Mouse (Mus musculus): Measurements from ENCODE around the gene 3110040N11Rik. TPM values are rescaled to one million over a fixed set of nuclear protein-coding genes. Genes with fewer than 3 reads are reported as not detected.

Gene 3110040N11Rik
- polyA plus RNA-seq, 1 experiment from 2014 or later = 49.8 TPM

- no peak overlapping the region for H3K9ac ChIP-seq
- H3K4me1 ChIP-seq = no peaks in the 10 kb centered on the region
- 76% methylated on average over 10 of the region's 10 CpGs for WGBS
- H3K4me3 ChIP-seq = no peak overlapping the region
- H3K4me2 ChIP-seq = no peak overlapping the region
- no peaks in the 10 kb centered on the region for H3K9me3 ChIP-seq (replicated peaks)
- ATAC-seq = no peak
- H3K36me3 ChIP-seq (ENCODE audit: poor library complexity, severe bottlenecking) = peaks cover 48% of the 10 kb centered on the region
- H3K27me3 ChIP-seq = no peaks in the 10 kb centered on the region
- H3K27ac ChIP-seq = no peak overlapping the region
Measured at GRCm38 (mm10) chr7:81777667-81778218, 11.5 kb downstream of the 3110040N11Rik start.

- no peaks in the 10 kb centered on the region for H3K4me1 ChIP-seq
- H3K27ac ChIP-seq = no peak overlapping the region
Measured at GRCm38 (mm10) chr7:81775325-81775724, 14.0 kb downstream of the 3110040N11Rik start.

GRCm38 (mm10) chr7:81772786-81773539, 16.3 kb downstream of the 3110040N11Rik start:
- no peak overlapping the region for H3K4me2 ChIP-seq
- no peaks in the 10 kb centered on the region for H3K9me3 ChIP-seq (replicated peaks)
- no peak overlapping the region for H3K27ac ChIP-seq
- 86% methylated on average over 10 of the region's 10 CpGs for WGBS
- H3K9ac ChIP-seq = no peak overlapping the region
- no peaks in the 10 kb centered on the region for H3K4me1 ChIP-seq
- H3K27me3 ChIP-seq = no peaks in the 10 kb centered on the region
- ATAC-seq = no peak
- H3K4me3 ChIP-seq = no peak overlapping the region
- 0 out of 2 replicates have a peak, but pooled peaks cover 10% of the 10 kb centered on the region for H3K36me3 ChIP-seq (ENCODE audit: poor library complexity, severe bottlenecking)

More at GRCm38 (mm10) chr7:81775325-81775724, 14.0 kb downstream of the 3110040N11Rik start:
- Histone ChIP-seq H3K36me3 (ENCODE audit: poor library complexity, severe bottlenecking) (peaks cover 25% of the 10 kb centered on the region), H3K4me3 (no peak overlapping the region), H3K9ac (no peak overlapping the region), H3K9me3 (replicated peaks) (no peaks in the 10 kb centered on the region), H3K27me3 (no peaks in the 10 kb centered on the region), H3K4me2 (no peak overlapping the region)
- no peak for ATAC-seq
- 53% methylated on average over 5 of the region's 5 CpGs for WGBS

DNA sequence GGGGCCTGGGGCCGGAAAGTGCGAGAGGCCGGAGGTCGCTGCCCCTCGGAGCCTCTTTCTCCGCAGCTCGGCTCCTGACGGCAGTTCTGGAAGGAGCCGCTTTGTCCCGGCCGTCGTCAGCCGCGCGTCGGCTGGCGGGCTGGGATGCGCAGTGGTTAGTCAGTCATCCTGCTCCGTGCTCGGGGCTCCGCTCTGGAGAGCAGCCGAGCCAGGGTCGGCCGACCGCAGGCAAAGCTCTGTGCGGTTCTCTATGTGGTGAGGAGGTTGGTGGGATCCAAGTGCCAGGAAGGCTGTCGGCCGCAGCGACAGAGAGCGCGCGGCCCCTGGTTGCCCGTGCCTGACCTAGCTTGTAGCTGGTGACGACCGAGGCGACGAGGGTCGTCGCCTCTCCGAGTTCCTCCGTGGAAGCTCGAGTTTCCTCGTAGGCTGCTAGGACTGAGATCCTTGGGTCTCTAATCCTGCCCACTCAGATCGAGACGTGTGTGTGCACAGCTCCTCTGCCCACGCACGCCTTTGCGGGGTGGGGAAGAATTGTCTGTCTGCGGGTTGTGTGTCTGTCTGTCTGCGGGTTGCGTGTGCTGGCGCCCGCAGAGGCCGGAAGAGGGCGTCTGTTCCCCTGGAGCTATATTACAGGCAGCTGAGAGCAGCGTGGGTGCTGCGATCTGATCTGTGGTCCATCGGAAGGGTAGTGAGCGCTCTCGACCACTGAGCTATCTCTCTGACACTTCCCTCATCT, 26.0 kb downstream of the 3110040N11Rik start:
- Histone ChIP-seq H3K9me3 (replicated peaks) (no peaks in the 10 kb centered on the region), H3K4me1 (peaks cover 24% of the 10 kb centered on the region), H3K27ac (peak overlapping the region; percentile 81), H3K4me2 (peak overlapping the region; percentile 97), H3K36me3 (ENCODE audit: poor library complexity, severe bottlenecking) (no peaks in the 10 kb centered on the region), H3K9ac (peak overlapping the region; percentile 96), H3K4me3 (peak overlapping the region; percentile 99), H3K27me3 (no peaks in the 10 kb centered on the region)
- WGBS = 1% methylated on average over 59 of the region's 60 CpGs
- peak; percentile 68 for ATAC-seq

DNA sequence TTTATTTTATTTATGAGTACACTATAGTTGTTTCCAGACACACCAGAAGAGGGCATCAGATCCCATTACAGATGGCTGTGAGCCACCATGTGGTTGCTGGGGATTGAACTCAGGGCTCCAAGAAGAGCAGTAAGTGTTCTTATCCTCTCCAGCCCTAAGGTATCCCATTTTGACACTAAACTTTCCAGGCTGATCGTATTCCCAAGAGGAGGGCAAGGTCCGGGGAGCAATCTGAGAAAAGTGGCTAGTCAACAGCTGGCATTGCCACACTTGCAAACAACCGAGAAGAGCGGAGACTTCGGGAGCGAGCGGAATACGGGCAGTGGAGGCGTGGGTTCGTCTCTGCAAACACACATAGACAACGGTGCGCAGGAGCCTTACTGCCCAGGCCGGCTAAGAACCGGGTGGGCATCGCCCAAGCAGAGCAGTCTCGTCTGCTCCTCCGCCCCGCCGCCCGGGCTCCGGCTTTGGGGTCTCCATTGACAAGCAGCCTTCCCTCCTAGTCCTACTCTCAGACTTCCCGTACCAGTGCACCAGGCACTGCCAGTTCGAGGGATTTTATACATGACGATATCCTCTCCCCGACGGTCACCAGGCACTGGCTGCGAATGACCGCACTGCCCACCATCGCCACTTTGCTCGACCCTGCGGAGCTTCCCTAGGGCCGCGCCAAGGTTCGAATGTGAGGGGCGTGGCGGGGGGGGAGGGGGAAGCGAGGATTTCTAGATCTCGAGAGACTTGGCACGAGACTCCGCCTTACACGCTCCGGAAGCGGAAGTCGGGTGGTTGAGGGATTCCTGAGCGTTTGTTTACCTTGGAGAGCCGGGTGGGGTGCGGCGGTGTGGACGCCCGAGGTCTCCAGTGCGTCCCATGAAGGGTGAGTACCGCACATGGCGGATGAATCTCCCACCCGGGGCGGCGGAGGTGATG, 26.8 kb downstream of the 3110040N11Rik start, which contains the start of gene Ramac:
TSS of gene Ramac (plus strand) at position 746 of the 930 bp plus-strand sequence.
- peak within 1 kb of the TSS; percentile 96 for H3K9ac ChIP-seq
- peaks cover 24% of the 10 kb centered on the region for H3K4me1 ChIP-seq
- no peaks in the 10 kb centered on the region for H3K9me3 ChIP-seq (replicated peaks)
- H3K4me2 ChIP-seq = peak within 1 kb of the TSS; percentile 97
- H3K27ac ChIP-seq = peak within 1 kb of the TSS; percentile 81
- peak; percentile 96 for ATAC-seq
- under 1% methylated on average over 56 of the region's 56 CpGs for WGBS
- H3K36me3 ChIP-seq (ENCODE audit: poor library complexity, severe bottlenecking) = no peaks in the 10 kb centered on the region
- peak within 1 kb of the TSS; percentile 99 for H3K4me3 ChIP-seq
- no peaks in the 10 kb centered on the region for H3K27me3 ChIP-seq

DNA sequence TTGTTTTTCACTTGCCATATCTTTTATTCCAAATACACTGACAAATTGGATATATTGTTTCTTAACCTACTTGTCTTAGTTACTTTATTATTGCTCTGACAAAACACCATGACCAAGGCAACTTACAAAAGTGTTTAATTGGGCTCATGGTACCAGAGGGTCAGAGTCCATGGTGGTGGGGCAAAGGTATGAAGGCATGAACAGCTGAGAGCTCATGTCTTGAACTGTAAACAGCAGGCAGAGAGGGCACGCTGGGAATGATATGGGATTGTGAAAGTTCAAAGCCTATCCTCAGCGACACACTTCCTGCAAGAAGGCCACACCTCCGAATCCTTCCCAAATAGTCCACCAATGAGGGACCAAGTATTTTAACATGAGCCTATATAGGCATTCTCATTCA, 41.3 kb downstream of the 3110040N11Rik start:
- H3K36me3 ChIP-seq (ENCODE audit: poor library complexity, severe bottlenecking) = no peaks in the 10 kb centered on the region
- 84% methylated on average over 3 of the region's 3 CpGs for WGBS
- ATAC-seq = no peak
- no peaks in the 10 kb centered on the region for H3K4me1 ChIP-seq
- no peak overlapping the region for H3K9ac ChIP-seq
- no peaks in the 10 kb centered on the region for H3K27me3 ChIP-seq
- H3K4me2 ChIP-seq = no peak overlapping the region
- H3K9me3 ChIP-seq (replicated peaks) = no peaks in the 10 kb centered on the region
- H3K4me3 ChIP-seq = no peak overlapping the region
- no peak overlapping the region for H3K27ac ChIP-seq

- H3K4me1 ChIP-seq = no peaks in the 10 kb centered on the region
- no peak overlapping the region for H3K4me2 ChIP-seq
- no peak for ATAC-seq
- no peak overlapping the region for H3K9ac ChIP-seq
- no peak overlapping the region for H3K27ac ChIP-seq
- H3K36me3 ChIP-seq (ENCODE audit: poor library complexity, severe bottlenecking) = no peaks in the 10 kb centered on the region
- no peak overlapping the region for H3K4me3 ChIP-seq
- no peaks in the 10 kb centered on the region for H3K9me3 ChIP-seq (replicated peaks)
- 80% methylated on average over 4 of the region's 4 CpGs for WGBS
- no peaks in the 10 kb centered on the region for H3K27me3 ChIP-seq
Measured at GRCm38 (mm10) chr7:81744145-81744544, 45.1 kb downstream of the 3110040N11Rik start.

DNA sequence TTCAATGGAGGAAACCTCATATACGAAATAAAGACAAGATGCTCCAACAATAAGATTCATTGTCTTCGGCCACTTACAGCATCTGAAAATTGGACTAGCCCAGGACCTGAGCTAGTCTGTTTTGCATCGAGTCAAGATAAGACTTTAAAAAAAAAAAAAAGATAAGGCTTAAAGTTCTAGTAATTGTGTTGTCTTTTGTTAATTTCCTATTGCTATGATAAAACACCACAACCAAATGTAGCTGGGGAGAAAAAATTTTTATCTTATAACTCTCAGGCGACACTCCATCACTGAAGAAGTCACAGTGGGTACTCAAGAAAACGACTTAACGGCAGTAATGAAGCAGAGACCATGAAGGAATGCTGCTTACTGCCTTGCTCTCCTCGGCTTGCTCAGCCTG, 49.3 kb downstream of the 3110040N11Rik start:
- Histone ChIP-seq H3K4me1 (no peaks in the 10 kb centered on the region), H3K9ac (no peak overlapping the region), H3K27me3 (no peaks in the 10 kb centered on the region), H3K9me3 (replicated peaks) (no peaks in the 10 kb centered on the region), H3K4me2 (no peak overlapping the region), H3K27ac (no peak overlapping the region), H3K36me3 (ENCODE audit: poor library complexity, severe bottlenecking) (no peaks in the 10 kb centered on the region), H3K4me3 (no peak overlapping the region)
- no peak for ATAC-seq
- WGBS = 93% methylated on average over 7 of the region's 7 CpGs

DNA sequence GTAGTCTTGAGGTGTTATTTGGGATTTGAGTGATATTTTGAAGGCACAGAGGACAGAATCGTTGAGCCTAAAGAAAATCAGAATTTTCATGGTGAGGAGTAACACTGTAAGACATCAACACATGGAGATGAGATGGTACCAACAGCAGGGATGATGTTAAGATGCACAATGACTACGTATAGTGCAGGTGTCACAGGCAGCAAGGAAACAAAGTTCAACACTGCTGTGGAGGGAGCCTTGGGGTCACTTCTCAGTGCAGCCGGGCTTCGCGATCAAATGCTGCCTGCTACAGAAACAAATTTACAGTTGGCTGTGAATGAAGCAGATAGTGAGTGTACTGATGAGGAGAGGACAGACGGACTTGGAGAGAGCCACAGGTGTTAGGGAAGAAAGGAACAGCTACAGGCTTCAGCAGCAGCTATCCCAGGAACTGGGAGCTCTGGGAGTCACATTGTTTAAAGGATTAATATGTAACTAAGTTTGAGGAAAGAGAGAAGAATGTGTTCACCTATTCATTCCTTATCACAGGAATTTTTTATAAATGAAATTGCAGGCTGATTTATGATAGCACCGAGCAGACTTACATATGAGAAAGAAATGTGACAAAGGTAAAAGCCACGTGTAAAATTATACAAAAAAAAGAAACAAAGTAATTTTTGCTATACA, 50.4 kb downstream of the 3110040N11Rik start:
- H3K27me3 ChIP-seq = no peaks in the 10 kb centered on the region
- WGBS = 83% methylated on average over 8 of the region's 8 CpGs
- ATAC-seq = no peak

DNA sequence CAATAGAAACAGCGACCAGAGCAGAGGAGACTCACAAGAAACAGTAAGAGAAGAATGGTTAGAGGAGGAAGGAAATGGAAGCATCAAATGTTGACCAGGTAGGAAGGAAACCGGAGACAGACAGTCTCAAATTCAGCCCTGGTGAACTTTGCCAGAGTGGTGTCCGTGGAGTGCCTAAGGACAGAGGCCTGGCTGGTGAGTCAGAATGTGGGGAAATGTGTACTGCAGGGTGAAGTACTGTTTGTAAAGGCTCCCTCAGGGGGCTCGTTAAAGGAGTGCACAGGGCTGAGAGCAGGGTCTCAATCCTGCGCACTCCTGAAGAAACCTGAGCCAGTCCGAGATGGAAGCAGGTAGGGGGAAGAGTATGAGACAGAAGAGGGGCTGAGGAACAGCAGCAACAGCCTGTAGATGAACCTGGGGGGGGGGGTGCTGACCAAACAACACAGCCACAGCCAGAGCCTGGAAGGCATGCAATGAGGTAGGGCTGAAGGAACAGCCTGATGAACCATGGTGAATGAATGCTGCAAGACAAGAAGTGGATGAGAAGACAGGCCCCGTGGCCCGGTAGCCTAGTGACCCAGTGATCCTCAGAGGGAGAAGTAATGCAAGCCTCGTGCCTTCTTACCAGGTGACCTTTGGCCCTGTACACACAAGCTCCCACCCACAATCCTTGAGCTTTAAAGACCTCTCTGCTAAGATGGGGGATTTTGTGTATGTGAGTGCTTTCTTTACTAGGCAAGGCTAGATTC, 53.8 kb downstream of the 3110040N11Rik start:
- H3K27ac ChIP-seq = no peak overlapping the region
- H3K4me1 ChIP-seq = no peaks in the 10 kb centered on the region
- no peak overlapping the region for H3K4me2 ChIP-seq
- no peak overlapping the region for H3K4me3 ChIP-seq
- H3K9me3 ChIP-seq (replicated peaks) = no peaks in the 10 kb centered on the region
- no peak for ATAC-seq
- WGBS = 65% methylated on average over 9 of the region's 9 CpGs
- H3K27me3 ChIP-seq = no peaks in the 10 kb centered on the region
- no peaks in the 10 kb centered on the region for H3K36me3 ChIP-seq (ENCODE audit: poor library complexity, severe bottlenecking)
- no peak overlapping the region for H3K9ac ChIP-seq

More for the DNA sequence above, 50.4 kb downstream of the 3110040N11Rik start:
- Histone ChIP-seq H3K4me3 (no peak overlapping the region), H3K9ac (no peak overlapping the region), H3K36me3 (ENCODE audit: poor library complexity, severe bottlenecking) (no peaks in the 10 kb centered on the region), H3K27ac (no peak overlapping the region), H3K4me1 (no peaks in the 10 kb centered on the region), H3K9me3 (replicated peaks) (no peaks in the 10 kb centered on the region), H3K4me2 (no peak overlapping the region)
